Mouse (Mus musculus): ENCODE results near the gene Armc9. TPM values are rescaled to one million over a fixed set of nuclear protein-coding genes. Genes with fewer than 3 reads are reported as not detected.

The Armc9 gene
- 12.6 TPM in 2 replicates for total RNA-seq (2012; rRNA removed)

DNA sequence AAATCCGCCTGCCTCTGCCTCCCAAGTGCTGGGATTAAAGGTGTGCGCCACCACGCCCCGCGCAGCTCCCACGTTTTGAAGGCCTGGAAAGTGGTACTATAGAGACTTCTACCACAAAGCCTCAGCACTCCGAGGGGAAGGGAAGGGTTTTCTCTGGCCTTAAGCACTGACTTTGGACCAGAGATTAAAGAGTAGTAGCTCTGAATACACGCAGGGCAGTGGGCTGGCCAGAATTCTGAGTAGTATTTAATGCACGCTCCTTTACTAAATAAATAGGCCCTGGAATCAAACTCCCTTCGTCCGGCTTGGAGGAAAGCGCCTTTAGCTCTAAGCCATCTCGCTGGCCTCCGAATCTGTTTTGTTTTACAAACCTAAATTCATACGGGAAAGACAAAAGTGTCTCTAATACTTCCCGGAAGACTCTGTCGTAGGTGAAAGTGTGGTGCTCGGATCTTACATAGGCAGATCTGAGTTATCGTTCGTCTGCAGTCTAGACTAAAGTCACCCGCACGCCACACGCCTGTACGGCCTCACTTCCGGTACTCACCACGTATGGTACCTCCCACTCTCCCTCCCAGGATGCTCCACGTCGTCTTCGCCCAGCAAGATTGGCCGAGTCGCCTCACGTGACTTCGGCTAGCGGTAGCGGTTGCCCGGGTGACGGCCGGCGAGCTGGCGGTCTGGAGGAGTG is at the start of gene Armc9:
Gene Armc9, plus strand, starts transcription at position 648 of the 691 bp plus-strand sequence.
- no peaks in the 10 kb centered on the region for H3K9me3 ChIP-seq (ENCODE audit: control insufficient read depth, insufficient read depth, low read depth, low read length)
- H3K4me3 ChIP-seq (ENCODE audit: insufficient read depth in 1 of 2, low read depth in 1 of 2, low read length in 2 of 2, poor library complexity in 1 of 2, severe bottlenecking in 1 of 2), result peak within 1 kb of the TSS; percentile 75 to 90
- peak within 1 kb of the TSS; percentile 85 for H3K9ac ChIP-seq (ENCODE audit: insufficient read depth, low read depth, low read length, poor library complexity, severe bottlenecking)
- in situ Hi-C loops (cut with MboI; ENCODE audit: low sequenced_read_pairs in 2 of 2, unreplicated experiment in 2 of 2), result no loop called here
- H3K27ac ChIP-seq (ENCODE audit: insufficient read depth, low read depth, low read length, poor library complexity, severe bottlenecking), result peak within 1 kb of the TSS; percentile 5; the same call in 1 of the 2 replicates
- peaks cover 5% of the 10 kb centered on the region; the same call in 1 of the 2 replicates for H3K36me3 ChIP-seq (ENCODE audit: control insufficient read depth, insufficient read depth, low read length, poor library complexity, severe bottlenecking)
- DNase-seq (ENCODE audit: low read depth, low spot score), result peak; percentile 95
- TF ChIP-seq CHD2 (IDR thresholded peaks at IDR 0.05; ENCODE audit: low read depth, low read length) (no peak), HCFC1 (IDR thresholded peaks at IDR 0.05; ENCODE audit: borderline replicate concordance, insufficient read depth, low read length) (no peak), MAFK (IDR thresholded peaks at IDR 0.05; ENCODE audit: insufficient read depth, low read depth, low read length) (no peak), ZC3H11A (IDR thresholded peaks at IDR 0.05; ENCODE audit: borderline replicate concordance, low read depth, low read length) (no peak), ZNF384 (IDR thresholded peaks at IDR 0.05; ENCODE audit: low read depth, low read length) (no peak)
- H3K4me1 ChIP-seq (ENCODE audit: control insufficient read depth in 2 of 2, insufficient read depth in 2 of 2, low read length in 2 of 2, poor library complexity in 1 of 2), result 0 out of 4 replicates have a peak, but pooled peaks cover 2 to 3% of the 10 kb centered on the region in 2 experiments

DNA sequence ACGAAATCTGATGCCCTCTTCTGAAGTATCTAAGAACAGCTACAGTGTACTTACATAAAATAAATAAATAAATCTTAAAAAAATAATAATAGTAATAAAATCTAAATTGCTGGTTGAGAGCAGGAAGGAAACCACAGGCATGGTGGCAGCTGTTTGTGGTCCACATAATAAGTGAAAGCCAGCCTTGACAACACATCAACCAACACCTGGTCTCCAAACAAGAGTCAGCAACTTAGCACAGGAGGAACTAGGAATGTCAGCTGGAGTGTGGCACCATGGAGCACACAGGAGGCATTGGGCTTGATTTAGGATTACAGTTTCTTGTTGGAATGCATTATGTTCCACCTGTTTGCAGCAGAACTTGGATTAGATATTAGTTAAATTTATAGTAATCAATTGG is 49.5 kb upstream of the Armc9 start:
- TF ChIP-seq MAFK (IDR thresholded peaks at IDR 0.05; ENCODE audit: insufficient read depth, low read depth, low read length), result no peak
- TF ChIP-seq ZC3H11A (IDR thresholded peaks at IDR 0.05; ENCODE audit: borderline replicate concordance, low read depth, low read length), result no peak
- in situ Hi-C loops (cut with MboI; ENCODE audit: low sequenced_read_pairs in 2 of 2, unreplicated experiment in 2 of 2), result no loop called here

DNA sequence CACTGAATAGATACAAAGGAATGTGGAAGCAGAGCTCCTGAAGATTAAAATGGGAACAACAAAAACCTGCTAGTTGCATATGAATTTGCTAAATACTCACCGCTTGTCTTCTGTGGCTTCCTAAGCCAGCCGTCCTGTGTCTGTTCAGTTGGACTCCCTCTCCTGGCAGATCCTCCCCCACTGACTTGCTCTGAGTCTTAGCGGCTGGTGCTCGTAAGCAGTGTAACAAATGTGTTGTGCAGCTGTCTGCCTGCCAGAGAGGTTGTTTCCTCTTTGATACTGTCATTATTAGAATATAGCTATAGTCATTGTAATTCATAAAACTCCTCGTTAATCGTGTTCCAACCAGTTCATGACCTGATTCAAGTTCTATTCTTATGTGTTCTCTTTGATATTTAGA is 42.8 kb upstream of the Armc9 start, which contains the start of gene Htr2b:
Gene Htr2b, minus strand, starts transcription at position 192 of the 400 bp plus-strand sequence.
- Histone ChIP-seq H3K27ac (ENCODE audit: insufficient read depth, low read depth, low read length, poor library complexity, severe bottlenecking) (no peak within 1 kb of the TSS), H3K9ac (ENCODE audit: insufficient read depth, low read depth, low read length, poor library complexity, severe bottlenecking) (no peak within 1 kb of the TSS), H3K36me3 (ENCODE audit: control insufficient read depth, insufficient read depth, low read length, poor library complexity, severe bottlenecking) (peaks cover 3% of the 10 kb centered on the region), H3K4me3 (ENCODE audit: insufficient read depth in 1 of 2, low read depth in 1 of 2, low read length in 2 of 2, poor library complexity in 1 of 2, severe bottlenecking in 1 of 2) (no peak within 1 kb of the TSS), H3K4me1 (ENCODE audit: control insufficient read depth in 2 of 2, insufficient read depth in 2 of 2, low read length in 2 of 2, poor library complexity in 1 of 2) (no peaks in the 10 kb centered on the region), H3K9me3 (ENCODE audit: control insufficient read depth, insufficient read depth, low read depth, low read length) (no peaks in the 10 kb centered on the region)
- no peak for DNase-seq (ENCODE audit: low read depth, low spot score)
- in situ Hi-C loops (cut with MboI; ENCODE audit: low sequenced_read_pairs in 2 of 2, unreplicated experiment in 2 of 2), result no loop called here
- TF ChIP-seq ZNF384 (IDR thresholded peaks at IDR 0.05; ENCODE audit: low read depth, low read length) (no peak), ZC3H11A (IDR thresholded peaks at IDR 0.05; ENCODE audit: borderline replicate concordance, low read depth, low read length) (no peak), MAFK (IDR thresholded peaks at IDR 0.05; ENCODE audit: insufficient read depth, low read depth, low read length) (no peak), CHD2 (IDR thresholded peaks at IDR 0.05; ENCODE audit: low read depth, low read length) (no peak), HCFC1 (IDR thresholded peaks at IDR 0.05; ENCODE audit: borderline replicate concordance, insufficient read depth, low read length) (no peak)

More for the DNA sequence above, 49.5 kb upstream of the Armc9 start:
- Histone ChIP-seq H3K9me3 (ENCODE audit: control insufficient read depth, insufficient read depth, low read depth, low read length) (no peaks in the 10 kb centered on the region), H3K4me1 (ENCODE audit: control insufficient read depth in 2 of 2, insufficient read depth in 2 of 2, low read length in 2 of 2, poor library complexity in 1 of 2) (no peaks in the 10 kb centered on the region), H3K27ac (ENCODE audit: insufficient read depth, low read depth, low read length, poor library complexity, severe bottlenecking) (no peak overlapping the region), H3K36me3 (ENCODE audit: control insufficient read depth, insufficient read depth, low read length, poor library complexity, severe bottlenecking) (no peaks in the 10 kb centered on the region; the same call in 1 of the 2 replicates), H3K9ac (ENCODE audit: insufficient read depth, low read depth, low read length, poor library complexity, severe bottlenecking) (no peak overlapping the region), H3K4me3 (ENCODE audit: insufficient read depth in 1 of 2, low read depth in 1 of 2, low read length in 2 of 2, poor library complexity in 1 of 2, severe bottlenecking in 1 of 2) (no peak overlapping the region)
- no peak for DNase-seq (ENCODE audit: low read depth, low spot score)

DNA sequence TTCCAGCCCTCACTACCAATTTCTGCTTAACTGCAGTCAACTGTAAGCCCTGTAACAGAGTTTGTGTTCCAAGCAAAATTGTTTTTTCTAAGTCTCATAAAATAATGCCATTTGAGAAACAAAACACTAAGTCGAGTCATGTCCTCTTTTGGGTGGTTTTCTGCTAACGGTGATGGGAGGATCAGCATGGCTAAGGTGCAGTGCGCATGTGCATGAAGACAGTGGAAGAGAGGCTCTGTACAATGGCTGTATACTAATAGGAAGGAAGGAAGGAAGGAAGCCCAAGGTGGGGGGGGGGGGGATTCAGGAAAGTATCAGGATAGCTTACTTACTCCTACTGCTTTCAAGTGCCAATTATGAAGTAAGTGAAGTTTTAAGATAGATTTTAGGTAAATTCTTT is 40.4 kb upstream of the Armc9 start:
- TF ChIP-seq ZNF384 (IDR thresholded peaks at IDR 0.05; ENCODE audit: low read depth, low read length) (no peak), HCFC1 (IDR thresholded peaks at IDR 0.05; ENCODE audit: borderline replicate concordance, insufficient read depth, low read length) (no peak), MAFK (IDR thresholded peaks at IDR 0.05; ENCODE audit: insufficient read depth, low read depth, low read length) (no peak), CHD2 (IDR thresholded peaks at IDR 0.05; ENCODE audit: low read depth, low read length) (no peak), ZC3H11A (IDR thresholded peaks at IDR 0.05; ENCODE audit: borderline replicate concordance, low read depth, low read length) (no peak)
- H3K4me1 ChIP-seq (ENCODE audit: control insufficient read depth in 2 of 2, insufficient read depth in 2 of 2, low read length in 2 of 2, poor library complexity in 1 of 2), result no peaks in the 10 kb centered on the region
- no peak overlapping the region for H3K27ac ChIP-seq (ENCODE audit: insufficient read depth, low read depth, low read length, poor library complexity, severe bottlenecking)
- no peak overlapping the region for H3K9ac ChIP-seq (ENCODE audit: insufficient read depth, low read depth, low read length, poor library complexity, severe bottlenecking)
- no peak for DNase-seq (ENCODE audit: low read depth, low spot score)
- no peak overlapping the region for H3K4me3 ChIP-seq (ENCODE audit: insufficient read depth in 1 of 2, low read depth in 1 of 2, low read length in 2 of 2, poor library complexity in 1 of 2, severe bottlenecking in 1 of 2)
- in situ Hi-C loops (cut with MboI; ENCODE audit: low sequenced_read_pairs in 2 of 2, unreplicated experiment in 2 of 2), result no loop called here
- H3K36me3 ChIP-seq (ENCODE audit: control insufficient read depth, insufficient read depth, low read length, poor library complexity, severe bottlenecking), result peaks cover 6% of the 10 kb centered on the region
- H3K9me3 ChIP-seq (ENCODE audit: control insufficient read depth, insufficient read depth, low read depth, low read length), result no peaks in the 10 kb centered on the region
